Mouse (Mus musculus) retina, postnatal 7 days (tissue): ENCODE results near the gene Jam3.

Source experiments
- DNase-seq: peaks from one replicate; pipeline ENCODE4 v3.0.0-alpha.2; 2012; ENCODE audit warnings: low read depth, low spot score

Jam3 gene

GRCm38 (mm10) chr9:27111756-27112155 is 43.5 kb downstream of the Jam3 start:
- DNase-seq = no peak

GRCm38 (mm10) chr9:27110681-27111080 is 44.5 kb downstream of the Jam3 start:
- DNase-seq = no peak

DNA sequence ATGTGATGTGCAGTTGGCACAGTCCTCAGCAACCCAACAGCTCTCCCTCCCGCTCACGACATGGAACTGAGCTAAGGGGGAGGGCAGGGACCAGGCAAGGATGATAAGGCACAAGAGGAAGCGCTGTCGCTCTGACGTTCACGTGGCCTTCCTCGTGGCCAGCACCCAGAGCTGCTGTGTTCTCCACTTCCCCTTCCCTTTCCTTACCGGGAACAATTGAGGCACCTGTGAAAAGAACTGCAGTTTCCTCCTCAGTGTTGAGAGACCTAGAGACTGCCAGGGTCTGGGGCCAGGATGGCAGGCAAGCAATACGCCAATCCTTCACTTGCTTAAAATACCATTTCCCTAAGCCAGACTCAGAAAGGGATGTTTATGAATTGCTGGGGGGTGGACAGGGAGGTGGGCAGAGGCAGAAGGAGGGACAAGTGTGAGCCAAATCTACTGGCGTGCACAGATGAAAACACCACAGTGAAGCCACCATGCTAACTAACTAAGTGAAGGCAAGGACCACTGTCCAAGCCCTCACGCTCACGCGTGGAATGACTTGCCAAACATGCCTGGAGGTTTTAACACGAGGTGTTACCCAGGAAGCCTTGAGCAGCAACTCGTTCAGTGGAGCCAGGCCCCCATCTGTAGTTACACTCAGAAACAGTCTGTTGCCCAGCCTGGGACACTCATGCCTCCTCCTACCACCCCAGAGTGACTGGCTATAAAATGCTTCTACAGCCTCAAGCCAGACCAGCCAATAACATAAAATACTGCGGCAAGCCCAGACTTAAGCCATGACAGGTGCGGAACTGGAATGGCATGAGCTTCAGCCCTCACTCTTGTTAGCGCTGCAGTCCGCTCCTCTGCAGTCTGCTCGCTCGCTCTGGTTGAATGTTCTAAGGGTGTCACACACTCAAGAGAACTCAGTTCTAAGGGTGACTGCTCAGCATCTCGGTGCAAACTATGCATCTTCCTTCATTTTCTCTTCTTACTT is 45.4 kb downstream of the Jam3 start:
- no peak for DNase-seq

- no peak for DNase-seq
Observed at GRCm38 (mm10) chr9:27108451-27108850, 46.8 kb downstream of the Jam3 start.

DNA sequence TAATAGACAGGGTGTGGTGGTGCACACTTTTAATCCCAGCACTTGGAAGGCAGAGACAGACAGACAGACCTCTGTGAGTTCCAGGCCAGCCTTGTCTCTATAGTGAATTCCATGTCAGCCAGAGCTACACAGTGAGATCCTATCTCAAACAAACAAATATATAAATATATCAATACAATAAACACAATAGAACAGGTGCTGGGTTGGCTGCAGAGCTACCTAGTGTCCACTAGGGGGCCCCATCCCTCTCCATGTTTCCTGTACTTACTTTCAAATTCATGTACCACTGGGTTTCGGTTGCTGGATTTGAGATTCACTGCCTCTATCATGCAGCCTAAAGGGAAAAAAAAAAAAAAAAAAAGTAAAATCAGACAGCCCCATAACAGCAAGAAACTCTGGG is 49.1 kb downstream of the Jam3 start:
- DNase-seq = peak; percentile 32

GRCm38 (mm10) chr9:27101466-27101865 is 53.8 kb downstream of the Jam3 start:
- DNase-seq = no peak

DNA sequence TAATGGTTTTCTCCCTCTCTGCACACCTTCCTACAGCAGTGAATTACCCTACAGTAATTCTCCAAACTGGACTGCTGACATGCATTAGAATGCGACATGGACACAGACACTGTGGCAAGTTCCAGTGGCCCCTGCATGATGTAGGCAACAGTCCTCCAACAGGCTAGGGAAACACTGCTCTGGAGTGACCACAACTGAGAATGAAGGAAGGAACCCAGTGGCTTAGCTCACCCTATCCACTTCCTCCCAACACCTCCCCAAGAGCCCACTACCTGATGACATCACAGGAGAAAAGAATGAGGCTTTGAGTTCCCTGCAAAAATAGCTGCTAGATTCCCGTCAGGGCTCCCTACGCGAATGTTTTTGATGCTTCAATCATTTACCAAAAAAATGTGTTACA is 55.7 kb downstream of the Jam3 start:
- no peak for DNase-seq

- no peak for DNase-seq
Observed at GRCm38 (mm10) chr9:27098557-27098956, 56.7 kb downstream of the Jam3 start.

GRCm38 (mm10) chr9:27098092-27098491 is 57.1 kb downstream of the Jam3 start:
- no peak for DNase-seq

DNA sequence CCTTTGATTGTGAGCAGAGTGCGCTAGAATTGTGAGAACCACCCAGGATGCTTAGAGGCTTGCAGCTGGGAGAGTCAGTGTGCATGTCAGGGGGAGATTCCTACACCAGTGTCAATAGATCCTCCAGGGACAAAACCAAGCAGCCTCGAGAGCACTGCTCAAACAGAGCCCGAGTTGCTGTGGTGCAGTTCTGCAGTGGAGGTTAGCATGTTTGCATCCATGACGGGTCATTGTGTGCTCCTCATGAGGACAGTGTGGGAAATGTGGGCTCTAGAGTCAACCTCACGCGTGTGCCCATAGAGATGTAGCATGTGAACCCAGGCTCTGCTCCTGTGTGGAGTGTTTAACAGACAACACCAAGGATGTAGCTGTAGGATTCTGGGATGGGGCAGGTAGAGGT is 62.3 kb downstream of the Jam3 start:
- DNase-seq = no peak

- DNase-seq = no peak
Observed at GRCm38 (mm10) chr9:27090801-27091775, 64.1 kb downstream of the Jam3 start.

- no peak for DNase-seq
Observed at GRCm38 (mm10) chr9:27090134-27090533, 65.1 kb downstream of the Jam3 start.

DNA sequence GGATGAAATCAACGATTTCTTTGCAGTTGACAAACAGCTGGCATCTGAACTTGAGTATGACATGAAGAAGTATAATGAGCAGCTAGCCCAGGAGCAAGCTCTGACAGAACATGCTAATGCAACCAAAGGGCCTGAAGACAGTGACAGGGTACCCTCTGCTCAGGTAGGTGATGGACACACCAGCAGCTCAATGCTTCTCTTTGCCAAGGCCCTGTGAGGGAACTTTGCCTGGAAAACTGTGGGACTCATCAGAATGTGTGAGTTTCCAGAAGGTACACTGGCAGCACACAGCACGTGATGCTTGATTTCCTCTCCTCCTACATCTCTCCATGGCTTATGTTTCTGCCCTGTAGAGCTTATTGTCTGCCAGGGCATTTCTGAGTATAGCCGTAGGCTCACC is 67.8 kb downstream of the Jam3 start:
- no peak for DNase-seq

GRCm38 (mm10) chr9:27086256-27086655 is 69.0 kb downstream of the Jam3 start:
- no peak for DNase-seq

- no peak for DNase-seq
Observed at GRCm38 (mm10) chr9:27075812-27076211, 79.4 kb downstream of the Jam3 start.

DNA sequence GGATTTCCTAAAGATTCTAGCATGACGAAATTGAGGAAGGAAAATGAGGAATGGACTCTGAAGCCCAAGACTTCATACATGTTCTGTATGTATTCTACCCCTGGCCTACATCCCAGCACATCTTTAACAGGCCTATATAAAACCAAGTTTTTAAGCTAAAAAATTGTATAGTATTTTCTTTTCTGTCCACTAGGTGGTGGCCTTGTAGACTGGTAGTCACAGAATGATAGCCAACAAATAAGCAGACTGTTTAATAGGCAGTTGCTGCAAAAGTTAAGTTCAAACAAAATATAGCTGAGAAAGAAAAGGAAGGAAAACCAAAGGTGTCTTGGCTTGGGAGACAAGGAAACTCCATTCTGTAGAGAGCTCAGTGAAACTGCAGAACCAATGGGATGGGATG is 80.5 kb downstream of the Jam3 start:
- no peak for DNase-seq

GRCm38 (mm10) chr9:27070895-27071294 is 84.3 kb downstream of the Jam3 start:
- no peak for DNase-seq

DNA sequence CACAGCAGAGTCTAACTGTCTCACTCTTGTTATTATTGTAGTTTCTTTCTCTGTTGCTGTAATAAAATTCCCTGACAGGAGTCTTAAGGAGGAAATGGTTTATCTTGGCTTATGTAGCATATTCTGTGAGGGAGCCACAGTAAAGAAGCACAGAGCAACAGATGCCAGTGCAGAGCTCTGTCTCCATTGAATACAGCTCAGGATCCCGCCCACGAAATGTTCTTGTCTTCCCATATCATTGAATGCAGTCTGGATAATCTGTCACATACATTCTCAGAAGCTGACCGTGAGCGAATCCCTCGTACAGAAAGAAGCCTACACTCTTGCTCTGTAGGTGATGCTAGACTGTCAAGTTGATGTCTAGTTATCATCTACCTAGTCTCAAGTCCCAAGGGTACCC is 96.9 kb downstream of the Jam3 start:
- no peak for DNase-seq

DNA sequence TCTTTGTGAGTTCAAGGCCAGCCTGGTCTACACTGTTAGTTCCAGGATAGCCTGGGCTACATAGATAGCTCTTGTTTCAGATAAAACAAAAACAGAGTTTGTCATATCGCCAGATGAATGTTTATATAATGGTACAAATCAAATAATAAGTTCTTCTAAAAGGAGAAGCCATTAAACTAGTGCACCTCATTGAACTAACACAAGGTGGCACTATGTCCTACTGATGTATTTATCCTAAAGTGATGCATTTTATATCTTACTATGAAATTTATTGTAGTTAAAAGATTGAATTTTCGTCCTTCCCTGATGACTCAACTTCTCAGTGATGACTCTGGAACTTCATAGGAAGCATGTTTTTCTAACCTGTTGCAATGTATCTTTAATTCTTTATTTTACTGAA is 105.7 kb downstream of the Jam3 start:
- no peak for DNase-seq
